In the genomic region with DNA sequence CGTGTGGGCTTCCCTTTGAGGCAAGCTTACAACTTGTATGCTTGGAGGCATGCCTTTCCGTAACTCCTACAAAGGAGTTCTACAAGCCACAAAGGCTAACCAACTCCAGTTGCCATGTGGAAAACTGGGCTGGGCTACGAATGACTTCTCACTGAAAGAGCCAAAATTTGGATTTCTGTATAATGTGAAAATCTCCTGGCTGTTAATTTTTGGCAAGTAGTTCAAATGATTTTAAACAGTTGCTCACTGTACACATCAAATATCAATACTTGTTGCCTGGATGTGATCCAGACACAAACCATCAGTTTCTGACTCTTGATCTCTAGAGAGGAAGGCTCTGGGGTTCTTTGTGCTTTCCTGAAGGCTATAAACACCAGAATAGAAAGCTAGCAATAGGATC, we compare ENCODE assay signal across 35 mouse cellular contexts. TPM values are rescaled to one million over a fixed set of nuclear protein-coding genes. Genes with fewer than 3 reads are reported as not detected.
"Had no signal": no experiment of that assay in that cellular context is flagged by ENCODE, and none has a peak within 500 bp of the region (broad histone marks: within the 10 kb centered on the region; RNA-seq: fewer than 3 reads in every experiment).

No protein-coding gene starts in this region.

- H3K27me3 ChIP-seq: heart, embryonic 12.5 days; heart, embryonic 13.5 days; heart, embryonic 15.5 days; hindbrain, embryonic 12.5 days; hindbrain, embryonic 13.5 days; hindbrain, embryonic 15.5 days; intestine, embryonic 15.5 days; kidney, embryonic 15.5 days had no signal

- H3K9ac ChIP-seq: heart, embryonic 12.5 days; heart, embryonic 13.5 days; heart, embryonic 15.5 days; hindbrain, embryonic 12.5 days; hindbrain, embryonic 13.5 days; hindbrain, embryonic 14.5 days; hindbrain, embryonic 15.5 days; intestine, embryonic 15.5 days; kidney, embryonic 15.5 days had no signal

- H3K36me3 ChIP-seq: heart, embryonic 10.5 days; hindbrain, embryonic 10.5 days; hindbrain, embryonic 12.5 days; hindbrain, embryonic 13.5 days; hindbrain, embryonic 15.5 days; intestine, embryonic 15.5 days; kidney, embryonic 15.5 days had no signal

- H3K9me3 ChIP-seq: heart, embryonic 10.5 days; heart, embryonic 12.5 days; heart, embryonic 13.5 days; heart, embryonic 15.5 days; hindbrain, embryonic 10.5 days; hindbrain, embryonic 12.5 days; hindbrain, embryonic 13.5 days; hindbrain, embryonic 15.5 days; intestine, embryonic 15.5 days; kidney, embryonic 15.5 days had no signal

- H3K4me1 ChIP-seq: heart, embryonic 10.5 days; heart, embryonic 12.5 days; heart, embryonic 13.5 days; heart, embryonic 15.5 days; hindbrain, embryonic 10.5 days; hindbrain, embryonic 12.5 days; hindbrain, embryonic 15.5 days; intestine, embryonic 15.5 days; kidney, embryonic 15.5 days had no signal

- H3K4me2 ChIP-seq: heart, embryonic 11.5 days; heart, embryonic 12.5 days; heart, embryonic 13.5 days; heart, embryonic 15.5 days; hindbrain, embryonic 12.5 days; hindbrain, embryonic 13.5 days; hindbrain, embryonic 14.5 days; hindbrain, embryonic 15.5 days; intestine, embryonic 15.5 days; kidney, embryonic 15.5 days had no signal

- H3K4me3 ChIP-seq: heart, embryonic 10.5 days; heart, embryonic 12.5 days; heart, embryonic 13.5 days; heart, embryonic 15.5 days; hindbrain, embryonic 10.5 days; hindbrain, embryonic 12.5 days; hindbrain, embryonic 13.5 days; hindbrain, embryonic 15.5 days; intestine, embryonic 15.5 days; kidney, embryonic 15.5 days; layer of hippocampus, adult 2 months had no signal

- ATAC-seq: hindbrain, embryonic 16.5 days; hindbrain, postnatal 0 days; inflammation-experienced regulatory T-cells, adult 6 months; intestine, embryonic 15.5 days; intestine, embryonic 16.5 days; intestine, postnatal 0 days had no signal

- H3K27ac ChIP-seq: heart, embryonic 10.5 days; heart, embryonic 13.5 days; heart, embryonic 15.5 days; hindbrain, embryonic 10.5 days; hindbrain, embryonic 12.5 days; hindbrain, embryonic 13.5 days; hindbrain, embryonic 14.5 days; hindbrain, embryonic 15.5 days; hindbrain, postnatal 0 days; intestine, embryonic 15.5 days; kidney, embryonic 15.5 days; kidney, postnatal 0 days; layer of hippocampus, adult 2 months had no signal

- DNase-seq: heart, postnatal 10 days; heart, postnatal 14 days; heart, postnatal 36 days; heart, postnatal 4 days; kidney, adult 11 months; kidney, adult 18-20 months; kidney, adult 2 months; kidney, adult 8-10 months; kidney, adult 9 months; kidney, postnatal 10 days; kidney, postnatal 14 days; kidney, postnatal 25 days; kidney, postnatal 36 days; kidney, postnatal 4 days; layer of hippocampus, adult 9-11 months; layer of hippocampus, postnatal 36 days had no signal

RNA-seq across cellular contexts. Expression of gene Cavin2, which starts 18.1 kb away (rescaled TPM):
- polyA plus RNA-seq: inflammation-experienced regulatory T-cells, adult 6 months had no signal
